Mouse (Mus musculus): ENCODE measurements around the gene Fam78a. TPM values are rescaled to one million over a fixed set of nuclear protein-coding genes. Genes with fewer than 3 reads are reported as not detected.

Fam78a gene
- polyA plus RNA-seq, 1 experiment = 33.1 TPM

DNA sequence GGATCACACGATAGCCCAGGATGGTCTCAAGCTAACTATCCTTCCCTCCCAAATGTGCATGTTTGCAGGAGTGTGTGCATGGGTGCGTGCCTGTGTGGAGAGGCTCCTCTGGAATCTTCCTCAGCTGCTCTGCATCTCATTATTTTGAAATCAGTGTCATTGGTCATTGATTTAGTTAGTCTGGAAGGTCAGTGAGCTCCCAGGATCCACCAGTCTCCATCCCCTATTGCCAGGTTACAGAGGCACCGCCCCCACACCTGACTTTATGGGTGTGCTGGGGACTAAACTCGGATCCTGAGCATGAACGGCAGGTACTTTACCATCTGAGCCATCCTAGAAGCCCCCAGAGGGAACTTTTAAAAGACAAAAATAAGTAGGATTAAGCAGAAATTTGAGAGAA lies 18.3 kb upstream of the Fam78a start:
- WGBS = 89% methylated on average over 5 of the region's 5 CpGs
- Histone ChIP-seq H3K27me3 (ENCODE audit: control insufficient read depth, insufficient read depth, low read length) (no peaks in the 10 kb centered on the region), H3K36me3 (ENCODE audit: control insufficient read depth, insufficient read depth, low read length) (no peaks in the 10 kb centered on the region), H3K27ac (ENCODE audit: insufficient read depth, low read length) (no peak overlapping the region), H3K4me1 (ENCODE audit: control insufficient read depth, insufficient read depth, insufficient read length) (no peaks in the 10 kb centered on the region), H3K4me3 (ENCODE audit: extremely low read depth, insufficient read depth, insufficient read length) (no peak overlapping the region)
- no peak for DNase-seq (ENCODE audit: low read depth in 1 of 2, low spot score in 2 of 2)
- TF ChIP-seq POLR2A (IDR thresholded peaks at IDR 0.05; ENCODE audit: low read depth, low read length) (no peak), CTCF (IDR thresholded peaks at IDR 0.05; ENCODE audit: extremely low read depth, insufficient read depth, insufficient read length, insufficient replicate concordance) (no peak)

DNA sequence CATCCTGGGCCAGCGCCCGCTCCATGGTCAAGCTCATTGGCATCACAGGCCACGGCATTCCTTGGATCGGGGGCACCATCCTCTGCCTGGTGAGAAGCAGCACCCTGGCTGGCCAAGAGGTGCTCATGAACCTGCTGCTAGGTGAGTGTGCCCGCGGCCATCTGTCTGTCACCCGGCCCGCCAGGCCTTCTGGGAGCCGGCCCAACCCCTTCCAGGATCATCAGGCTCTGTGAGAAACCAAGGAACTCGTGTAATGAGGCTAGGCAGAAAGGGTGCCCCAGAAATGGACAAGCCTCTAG lies 11.4 kb upstream of the Fam78a start:
- H3K27ac ChIP-seq (ENCODE audit: insufficient read depth, low read length) = no peak overlapping the region
- no peaks in the 10 kb centered on the region for H3K27me3 ChIP-seq (ENCODE audit: control insufficient read depth, insufficient read depth, low read length)
- WGBS = 83% methylated on average over 10 of the region's 10 CpGs
- H3K4me3 ChIP-seq (ENCODE audit: extremely low read depth, insufficient read depth, insufficient read length) = no peak overlapping the region
- H3K4me1 ChIP-seq (ENCODE audit: control insufficient read depth, insufficient read depth, insufficient read length) = no peaks in the 10 kb centered on the region
- TF ChIP-seq POLR2A (IDR thresholded peaks at IDR 0.05; ENCODE audit: low read depth, low read length) (no peak), CTCF (IDR thresholded peaks at IDR 0.05; ENCODE audit: extremely low read depth, insufficient read depth, insufficient read length, insufficient replicate concordance) (no peak)
- H3K36me3 ChIP-seq (ENCODE audit: control insufficient read depth, insufficient read depth, low read length) = no peaks in the 10 kb centered on the region
- DNase-seq (ENCODE audit: low read depth in 1 of 2, low spot score in 2 of 2) = no peak

DNA sequence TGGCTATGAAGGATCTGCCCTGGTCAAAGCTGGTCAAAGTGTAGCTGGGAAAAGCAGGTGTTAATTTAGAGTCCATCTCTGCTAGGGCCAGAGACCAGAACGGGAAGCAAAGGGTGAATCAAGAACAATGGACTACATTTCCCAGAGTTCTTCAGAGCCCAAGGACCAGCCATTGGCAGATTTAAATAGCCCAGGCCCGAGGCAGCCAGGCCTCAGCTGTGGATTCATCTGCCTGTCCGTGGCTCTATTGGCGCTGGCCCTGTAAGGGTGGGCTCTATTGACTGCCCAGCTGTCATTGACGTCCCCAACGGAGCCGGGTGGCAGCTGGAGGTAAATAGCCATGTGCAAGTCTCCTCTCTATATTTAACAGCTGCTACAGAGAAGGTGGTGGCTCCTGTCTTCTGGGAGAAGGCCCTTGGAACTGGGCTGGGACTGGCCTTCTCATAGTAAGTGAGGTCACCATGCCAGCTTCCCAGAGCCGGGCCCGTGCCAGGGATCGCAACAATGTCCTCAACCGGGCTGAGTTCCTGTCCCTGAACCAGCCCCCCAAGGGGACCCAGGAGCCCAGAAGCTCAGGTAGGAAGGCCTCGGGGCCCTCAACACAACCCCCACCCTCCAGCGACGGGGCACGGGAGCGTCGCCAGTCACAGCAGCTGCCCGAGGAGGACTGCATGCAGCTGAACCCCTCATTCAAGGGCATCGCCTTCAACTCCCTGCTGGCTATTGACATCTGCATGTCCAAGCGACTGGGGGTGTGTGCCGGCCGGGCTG lies 10.9 kb upstream of the Fam78a start, which contains the start of gene Plpp7:
Plpp7 (plus strand) TSS at position 178 of the 771 bp plus-strand sequence.
- Histone ChIP-seq H3K27ac (ENCODE audit: insufficient read depth, low read length) (no peak within 1 kb of the TSS), H3K27me3 (ENCODE audit: control insufficient read depth, insufficient read depth, low read length) (no peaks in the 10 kb centered on the region), H3K4me1 (ENCODE audit: control insufficient read depth, insufficient read depth, insufficient read length) (no peaks in the 10 kb centered on the region), H3K4me3 (ENCODE audit: extremely low read depth, insufficient read depth, insufficient read length) (peak within 1 kb of the TSS; percentile 12), H3K36me3 (ENCODE audit: control insufficient read depth, insufficient read depth, low read length) (no peaks in the 10 kb centered on the region)
- 55% methylated on average over 22 of the region's 22 CpGs for WGBS
- TF ChIP-seq CTCF (IDR thresholded peaks at IDR 0.05; ENCODE audit: extremely low read depth, insufficient read depth, insufficient read length, insufficient replicate concordance) (no peak), POLR2A (IDR thresholded peaks at IDR 0.05; ENCODE audit: low read depth, low read length) (no peak)
- no peak for DNase-seq (ENCODE audit: low read depth in 1 of 2, low spot score in 2 of 2)

DNA sequence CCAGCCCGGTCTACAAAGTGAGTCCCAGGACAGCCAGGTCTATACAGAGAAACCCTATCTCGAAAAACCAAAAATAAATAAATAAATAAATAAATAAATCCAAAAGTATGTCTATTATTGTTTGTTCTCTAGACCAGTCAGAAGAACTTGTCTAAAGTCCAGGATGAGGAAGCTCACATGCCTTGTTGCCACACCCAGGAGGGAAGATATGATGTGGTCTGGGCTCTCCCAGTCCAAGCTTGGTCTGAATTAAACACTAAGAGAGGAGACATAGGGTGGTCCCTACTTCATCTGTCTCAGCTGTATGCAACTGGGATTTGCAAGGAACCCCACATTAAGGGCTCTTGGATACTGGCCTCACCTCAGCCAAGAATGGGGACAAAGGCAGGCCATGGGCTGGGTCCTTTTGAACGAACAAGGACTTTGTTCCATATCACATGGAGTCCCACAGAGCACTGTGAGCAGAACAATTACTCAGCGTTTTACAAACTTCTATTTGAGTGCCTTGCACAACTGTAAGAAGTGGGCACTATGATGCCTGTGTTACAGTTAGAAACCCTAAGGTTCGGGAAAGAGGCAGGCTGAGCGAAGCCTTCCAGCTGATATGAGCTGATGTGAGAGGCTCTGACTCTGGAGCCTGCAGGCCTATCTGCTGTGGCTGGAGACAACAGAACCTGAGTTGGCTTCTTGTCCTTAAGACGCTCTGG lies 9.5 kb upstream of the Fam78a start:
- Histone ChIP-seq H3K4me1 (ENCODE audit: control insufficient read depth, insufficient read depth, insufficient read length) (no peaks in the 10 kb centered on the region), H3K36me3 (ENCODE audit: control insufficient read depth, insufficient read depth, low read length) (no peaks in the 10 kb centered on the region), H3K27me3 (ENCODE audit: control insufficient read depth, insufficient read depth, low read length) (no peaks in the 10 kb centered on the region), H3K4me3 (ENCODE audit: extremely low read depth, insufficient read depth, insufficient read length) (no peak overlapping the region), H3K27ac (ENCODE audit: insufficient read depth, low read length) (no peak overlapping the region)
- no peak for DNase-seq (ENCODE audit: low read depth in 1 of 2, low spot score in 2 of 2)
- WGBS = 86% methylated on average over 7 of the region's 7 CpGs
- TF ChIP-seq POLR2A (IDR thresholded peaks at IDR 0.05; ENCODE audit: low read depth, low read length) = no peak
- no peak for TF ChIP-seq CTCF (IDR thresholded peaks at IDR 0.05; ENCODE audit: extremely low read depth, insufficient read depth, insufficient read length, insufficient replicate concordance)

DNA sequence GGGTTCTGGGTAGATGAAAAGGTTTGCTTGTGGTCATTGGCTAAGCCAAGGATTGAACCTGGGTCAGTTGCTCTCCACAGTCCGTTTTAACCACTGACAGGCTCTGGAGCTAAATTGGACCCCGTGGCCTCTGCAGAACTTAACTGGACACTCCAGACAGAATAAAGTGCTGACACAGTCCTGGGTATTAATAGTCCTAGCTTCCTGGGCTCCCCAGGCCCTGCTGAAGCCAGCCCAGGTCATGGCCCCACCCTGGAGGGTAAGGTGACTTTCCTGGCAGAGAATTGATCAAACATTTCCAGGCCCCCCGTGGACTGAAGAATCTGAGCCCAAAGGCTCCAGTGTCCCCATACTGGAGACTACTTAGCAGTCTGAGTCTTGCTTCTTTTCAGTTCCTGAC lies 7.3 kb upstream of the Fam78a start:
- H3K4me3 ChIP-seq (ENCODE audit: extremely low read depth, insufficient read depth, insufficient read length) = no peak overlapping the region
- no peak overlapping the region for H3K27ac ChIP-seq (ENCODE audit: insufficient read depth, low read length)
- H3K36me3 ChIP-seq (ENCODE audit: control insufficient read depth, insufficient read depth, low read length) = no peaks in the 10 kb centered on the region
- whole genome bisulfite sequencing = 67% methylated on average over 3 of the region's 3 CpGs
- TF ChIP-seq CTCF (IDR thresholded peaks at IDR 0.05; ENCODE audit: extremely low read depth, insufficient read depth, insufficient read length, insufficient replicate concordance) (no peak), POLR2A (IDR thresholded peaks at IDR 0.05; ENCODE audit: low read depth, low read length) (no peak)
- H3K4me1 ChIP-seq (ENCODE audit: control insufficient read depth, insufficient read depth, insufficient read length) = no peaks in the 10 kb centered on the region
- H3K27me3 ChIP-seq (ENCODE audit: control insufficient read depth, insufficient read depth, low read length) = peaks cover 5% of the 10 kb centered on the region
- DNase-seq (ENCODE audit: low read depth in 1 of 2, low spot score in 2 of 2) = no peak

DNA sequence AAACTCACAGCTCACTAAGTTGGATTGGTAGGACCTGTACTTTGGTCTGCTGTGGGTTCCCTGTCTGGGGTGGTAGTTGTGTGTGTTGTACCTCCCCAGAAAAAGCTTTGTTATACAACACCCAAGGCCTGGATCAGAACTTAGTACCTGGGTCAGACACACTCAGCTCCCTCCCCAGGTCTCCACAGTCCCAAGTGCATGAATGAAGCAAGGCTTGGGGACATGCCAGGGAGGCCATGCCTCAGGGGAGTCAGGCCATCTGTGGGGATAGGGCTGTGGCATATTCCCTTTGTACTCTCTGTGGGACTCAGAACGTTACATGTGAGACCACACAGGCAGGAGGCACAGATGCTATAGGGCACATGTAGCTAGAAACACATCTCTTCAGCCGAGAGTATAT lies 5.5 kb upstream of the Fam78a start:
- Histone ChIP-seq H3K36me3 (ENCODE audit: control insufficient read depth, insufficient read depth, low read length) (no peaks in the 10 kb centered on the region), H3K4me3 (ENCODE audit: extremely low read depth, insufficient read depth, insufficient read length) (no peak overlapping the region), H3K27ac (ENCODE audit: insufficient read depth, low read length) (no peak overlapping the region), H3K4me1 (ENCODE audit: control insufficient read depth, insufficient read depth, insufficient read length) (no peaks in the 10 kb centered on the region), H3K27me3 (ENCODE audit: control insufficient read depth, insufficient read depth, low read length) (peaks cover 5% of the 10 kb centered on the region)
- 78% methylated on average over 2 of the region's 2 CpGs for WGBS
- DNase-seq (ENCODE audit: low read depth in 1 of 2, low spot score in 2 of 2) = no peak
- TF ChIP-seq CTCF (IDR thresholded peaks at IDR 0.05; ENCODE audit: extremely low read depth, insufficient read depth, insufficient read length, insufficient replicate concordance) (no peak), POLR2A (IDR thresholded peaks at IDR 0.05; ENCODE audit: low read depth, low read length) (no peak)

DNA sequence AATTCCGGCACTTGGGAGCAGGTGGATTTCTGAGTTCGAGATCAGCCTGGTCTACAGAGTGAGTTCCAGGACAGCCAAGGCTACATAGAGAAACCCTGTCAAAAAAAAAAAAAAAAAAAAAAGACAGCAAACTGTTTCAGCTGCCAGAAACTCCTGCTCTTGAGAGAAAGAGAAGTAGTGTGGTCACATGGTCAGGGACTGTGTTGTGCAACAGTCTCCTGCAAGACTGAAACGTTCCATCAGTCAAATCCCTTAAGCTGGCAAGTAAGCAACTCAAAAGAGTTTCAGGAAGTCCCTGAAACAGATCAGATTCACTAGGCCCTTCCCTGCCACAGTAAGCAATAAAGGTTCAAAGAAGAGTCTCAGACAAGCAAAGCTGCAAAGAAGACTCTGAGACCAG lies 4.9 kb upstream of the Fam78a start:
- 59% methylated on average over 3 of the region's 3 CpGs for WGBS
- no peak overlapping the region for H3K27ac ChIP-seq (ENCODE audit: insufficient read depth, low read length)
- TF ChIP-seq CTCF (IDR thresholded peaks at IDR 0.05; ENCODE audit: extremely low read depth, insufficient read depth, insufficient read length, insufficient replicate concordance) (no peak), POLR2A (IDR thresholded peaks at IDR 0.05; ENCODE audit: low read depth, low read length) (no peak)
- no peaks in the 10 kb centered on the region for H3K36me3 ChIP-seq (ENCODE audit: control insufficient read depth, insufficient read depth, low read length)
- H3K4me3 ChIP-seq (ENCODE audit: extremely low read depth, insufficient read depth, insufficient read length) = no peak overlapping the region
- H3K27me3 ChIP-seq (ENCODE audit: control insufficient read depth, insufficient read depth, low read length) = peaks cover 5% of the 10 kb centered on the region
- no peaks in the 10 kb centered on the region for H3K4me1 ChIP-seq (ENCODE audit: control insufficient read depth, insufficient read depth, insufficient read length)
- DNase-seq (ENCODE audit: low read depth in 1 of 2, low spot score in 2 of 2) = no peak

Data from spleen, adult 2 months (tissue).